ENCODE assay signal across 9 mouse cellular contexts in the genomic region with DNA sequence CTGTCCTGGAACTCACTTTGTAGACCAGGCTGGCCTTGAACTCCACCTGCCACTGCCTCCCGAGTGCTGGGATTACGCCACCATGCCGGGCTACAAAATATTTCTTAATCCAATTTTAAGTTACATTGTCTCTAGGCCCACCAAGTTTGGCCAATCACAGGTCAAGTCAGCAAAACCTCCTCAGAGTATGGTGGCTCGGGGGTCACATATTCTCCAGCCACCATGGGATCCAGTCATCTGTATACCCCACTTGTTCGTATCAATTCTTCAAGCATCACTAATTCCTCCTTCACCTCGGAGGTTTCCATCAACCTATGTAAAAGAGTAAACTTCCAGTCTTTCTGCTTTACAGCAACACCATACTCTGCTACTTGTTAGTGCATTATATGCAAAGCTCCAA. TPM values are rescaled to one million over a fixed set of nuclear protein-coding genes. Genes with fewer than 3 reads are reported as not detected.
DNase-seq lines count a peak whose midpoint lies in the region; ATAC-seq and TF ChIP-seq lines count a peak whose summit lies in the region.
"Had no signal": no experiment of that assay in that cellular context is flagged by ENCODE, and none has a peak within 500 bp of the region (broad histone marks: within the 10 kb centered on the region; RNA-seq: fewer than 3 reads in every experiment).

No protein-coding gene starts in this region.

- TF ChIP-seq EP300 in heart, postnatal 0 days (IDR thresholded peaks at IDR 0.05; ENCODE audit: low read depth), result no peak
- no peak for TF ChIP-seq EP300 in heart, adult 2 months (IDR thresholded peaks at IDR 0.05; ENCODE audit: insufficient read depth, low read depth, low read length)
- no peak for TF ChIP-seq EP300 in liver, embryonic 14.5 days (IDR thresholded peaks at IDR 0.05; ENCODE audit: low read depth)

- no peak overlapping the region for H3K9ac ChIP-seq in heart, postnatal 0 days (replicated peaks; ENCODE audit: low read depth, low read length)
- no peak overlapping the region for H3K9ac ChIP-seq in heart, adult 2 months (ENCODE audit: low read depth, low read length)
- H3K9ac ChIP-seq in liver, embryonic 14.5 days (replicated peaks), result no peak overlapping the region

- 92% methylated on average over 6 of the region's 6 CpGs for WGBS in heart, postnatal 0 days
- 93% methylated on average over 6 of the region's 6 CpGs for WGBS in heart, adult 2 months
- WGBS in embryonic facial prominence, embryonic 10.5 days, result 97% methylated on average over 6 of the region's 6 CpGs
- 78% methylated on average over 6 of the region's 6 CpGs for WGBS in liver, embryonic 14.5 days (ENCODE audit: insufficient replicate concordance)

- H3K36me3 ChIP-seq in heart, postnatal 0 days (replicated peaks; ENCODE audit: control insufficient read depth, insufficient read depth, low read length), result peaks cover 14% of the 10 kb centered on the region
- no peaks in the 10 kb centered on the region; the same call in 1 of the 2 replicates for H3K36me3 ChIP-seq in heart, adult 2 months (ENCODE audit: control insufficient read depth, insufficient read depth, low read length)
- peaks cover 19% of the 10 kb centered on the region for H3K36me3 ChIP-seq in E14TG2a.4 (ENCODE audit: insufficient read depth, low read length)
- peaks cover 25% of the 10 kb centered on the region for H3K36me3 ChIP-seq in embryonic facial prominence, embryonic 10.5 days (replicated peaks)
- H3K36me3 ChIP-seq in liver, embryonic 14.5 days (replicated peaks; ENCODE audit: control insufficient read depth, insufficient read depth, low read depth), result peaks cover 3% of the 10 kb centered on the region; the same call in 1 of the 2 replicates

- peaks cover 2% of the 10 kb centered on the region; the same call in 1 of the 2 replicates for H3K79me2 ChIP-seq in heart, adult 2 months (replicated peaks; ENCODE audit: control insufficient read depth, insufficient read depth, low read length)

- H3K4me2 ChIP-seq in heart, postnatal 0 days (ENCODE audit: low read depth, low read length), result peak overlapping the region; percentile 67; the same call in 1 of the 2 replicates
- H3K4me2 ChIP-seq in liver, embryonic 14.5 days (ENCODE audit: low read depth), result peak overlapping the region; percentile 64

- ATAC-seq in heart, postnatal 0 days (ENCODE audit: insufficient read depth, low read depth), result no peak
- no peak for ATAC-seq in liver, embryonic 14.5 days (ENCODE audit: insufficient read depth)
- ATAC-seq: inflammation-experienced regulatory T-cells, adult 6 months had no signal

- no peak for DNase-seq in heart, postnatal 0 days (ENCODE audit: low spot score)
- no peak for DNase-seq in heart, adult 2 months
- DNase-seq in embryonic facial prominence, embryonic 10.5 days (ENCODE audit: low spot score), result no peak
- no peak for DNase-seq in liver, embryonic 14.5 days (ENCODE audit: low read depth in 3 of 3, low spot score in 3 of 3)
- DNase-seq in frontal cortex, adult 2 months (ENCODE audit: extremely low spot score in 1 of 2, low spot score in 1 of 2), result no peak
- DNase-seq in spleen, adult 12 weeks (ENCODE audit: low spot score), result no peak
- DNase-seq in thymus, postnatal 10 days (ENCODE audit: low spot score in 2 of 2), result no peak

- no peak for TF ChIP-seq CTCF in heart, postnatal 0 days (IDR thresholded peaks at IDR 0.05; ENCODE audit: low read depth)
- no peak for TF ChIP-seq CTCF in heart, adult 2 months (IDR thresholded peaks at IDR 0.05)
- TF ChIP-seq CTCF in E14TG2a.4 (conservative IDR thresholded peaks at IDR 0.05; ENCODE audit: low read length), result no peak
- TF ChIP-seq CTCF in liver, embryonic 14.5 days (IDR thresholded peaks at IDR 0.05; ENCODE audit: low read depth), result no peak

- TF ChIP-seq POLR2A in heart, adult 2 months (IDR thresholded peaks at IDR 0.05; ENCODE audit: insufficient read depth, low read depth, low read length), result no peak

- H3K4me1 ChIP-seq in heart, postnatal 0 days (ENCODE audit: control insufficient read depth, insufficient read depth), result peaks cover 9% of the 10 kb centered on the region
- 0 out of 2 replicates have a peak, but pooled peaks cover 2% of the 10 kb centered on the region for H3K4me1 ChIP-seq in heart, adult 2 months (ENCODE audit: control insufficient read depth, insufficient read depth, low read length)
- peaks cover 26% of the 10 kb centered on the region for H3K4me1 ChIP-seq in E14TG2a.4 (replicated peaks; ENCODE audit: low read depth, low read length)
- H3K4me1 ChIP-seq in embryonic facial prominence, embryonic 10.5 days, result peaks cover 13% of the 10 kb centered on the region
- H3K4me1 ChIP-seq in liver, embryonic 14.5 days (replicated peaks; ENCODE audit: control insufficient read depth in 2 of 2, insufficient read depth in 2 of 2, low read length in 1 of 2), result peaks cover 2 to 6% of the 10 kb centered on the region in 2 experiments; a peak in 1 of 4 replicates

- H3K4me3 ChIP-seq in heart, postnatal 0 days (ENCODE audit: low read depth, low read length), result no peak overlapping the region
- no peak overlapping the region for H3K4me3 ChIP-seq in heart, adult 2 months
- peak overlapping the region; percentile 86 for H3K4me3 ChIP-seq in E14TG2a.4 (replicated peaks; ENCODE audit: low read length)
- H3K4me3 ChIP-seq in embryonic facial prominence, embryonic 10.5 days, result peak overlapping the region; percentile 73
- H3K4me3 ChIP-seq in liver, embryonic 14.5 days (ENCODE audit: insufficient read depth in 1 of 2, low read depth in 2 of 2, low read length in 2 of 2), result no peak overlapping the region

- H3K9me3 ChIP-seq in heart, postnatal 0 days (replicated peaks; ENCODE audit: control insufficient read depth, low read length), result no peaks in the 10 kb centered on the region
- H3K9me3 ChIP-seq in E14TG2a.4 (ENCODE audit: low read length), result no peaks in the 10 kb centered on the region
- H3K9me3 ChIP-seq in embryonic facial prominence, embryonic 10.5 days, result no peaks in the 10 kb centered on the region
- H3K9me3 ChIP-seq in liver, embryonic 14.5 days (ENCODE audit: control insufficient read depth, low read length), result no peaks in the 10 kb centered on the region

- intact Hi-C loops in heart, adult 2 months (cut with DNase I), result loop anchor here (10.0 kb wide), 1 partner anchor 968 kb away; a partner anchor contains a TSS

- no peak overlapping the region for H3K27ac ChIP-seq in heart, postnatal 0 days (ENCODE audit: low read depth)
- no peak overlapping the region for H3K27ac ChIP-seq in heart, adult 2 months
- H3K27ac ChIP-seq in embryonic facial prominence, embryonic 10.5 days (replicated peaks), result no peak overlapping the region
- H3K27ac ChIP-seq in liver, embryonic 14.5 days, result no peak overlapping the region

- H3K27me3 ChIP-seq in heart, postnatal 0 days (ENCODE audit: control insufficient read depth, insufficient read depth, low read length), result no peaks in the 10 kb centered on the region
- H3K27me3 ChIP-seq in heart, adult 2 months (ENCODE audit: control insufficient read depth, insufficient read depth, low read length), result no peaks in the 10 kb centered on the region
- 0 out of 2 replicates have a peak, but pooled peaks cover 2% of the 10 kb centered on the region for H3K27me3 ChIP-seq in E14TG2a.4 (ENCODE audit: insufficient read depth, low read length)
- no peaks in the 10 kb centered on the region for H3K27me3 ChIP-seq in embryonic facial prominence, embryonic 10.5 days (replicated peaks; ENCODE audit: low read depth, poor library complexity, severe bottlenecking)
- no peaks in the 10 kb centered on the region for H3K27me3 ChIP-seq in liver, embryonic 14.5 days (ENCODE audit: control insufficient read depth, insufficient read depth, low read length)

RNA-seq across cellular contexts. Expression of a gene that starts 1.4 kb away (rescaled TPM):
- total RNA-seq in heart, postnatal 0 days (2014; rRNA removed; ENCODE audit: low replicate concordance), result 14.9 and 25.2 TPM in 2 replicates
- polyA plus RNA-seq in heart, postnatal 0 days (2015; fragmentation: Nextera tagmentation; extraction: Ambion mirVana), result 14.0 and 14.8 TPM in 2 replicates
- 1 to 10 TPM; 9.0 to 9.6 TPM for total RNA-seq in heart, adult 2 months (2021)
- 3.7 and 8.1 TPM in 2 replicates for polyA plus RNA-seq in heart, adult 2 months (2012; rRNA removed)
- polyA plus RNA-seq in embryonic facial prominence, embryonic 10.5 days (2016; fragmentation: Nextera tagmentation; extraction: Ambion mirVana), result 53.7 and 57.8 TPM in 2 replicates
- 2.7 and 4.7 TPM in 2 replicates for polyA plus RNA-seq in liver, embryonic 14.5 days (2012; rRNA removed)
- 7.1 and 7.9 TPM in 2 replicates for polyA plus RNA-seq in liver, embryonic 14.5 days (2014; fragmentation: Nextera tagmentation; extraction: Ambion mirVana)
- polyA plus RNA-seq in frontal cortex, adult 2 months (2012; rRNA removed), result 30.2 and 30.7 TPM in 2 replicates

Comparison
In these comparisons a context has a peak if more than half of its experiments do, and no peak if none do; other contexts are left out.
1. H3K4me3 ChIP-seq: peak in E14TG2a.4 (single experiment) and embryonic facial prominence, embryonic 10.5 days (single experiment); none in heart, postnatal 0 days (single experiment), heart, adult 2 months (single experiment) and liver, embryonic 14.5 days (0 of 2).